Comparison of ENCODE assay signal across 13 mouse cellular contexts in the genomic region with DNA sequence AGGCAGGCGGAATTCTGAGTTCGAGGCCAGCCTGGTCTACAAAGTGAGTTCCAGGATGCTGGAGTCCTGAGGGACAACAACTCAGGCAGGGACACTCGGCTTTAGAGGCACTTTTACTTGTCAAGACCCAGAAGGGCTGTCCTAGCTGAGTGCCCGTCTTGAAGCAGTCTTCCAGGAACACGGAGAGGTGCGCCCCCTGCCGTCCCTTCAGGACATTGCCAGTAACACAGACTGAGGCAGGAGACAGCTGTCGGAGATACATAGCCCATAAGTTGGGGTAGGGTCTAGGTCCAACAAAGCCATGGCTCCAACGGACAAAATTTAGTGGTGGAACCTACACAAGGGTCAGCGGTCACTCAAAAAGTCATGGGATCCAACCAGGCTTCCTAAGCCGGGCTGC. TPM values are rescaled to one million over a fixed set of nuclear protein-coding genes. Genes with fewer than 3 reads are reported as not detected.
A peak's percentile ranks its signal among the peaks of the same experiment; 100 is the strongest.
DNase-seq lines count a peak whose midpoint lies in the region; ATAC-seq lines count a peak whose summit lies in the region.
"Had no signal": no experiment of that assay in that cellular context is flagged by ENCODE, and none has a peak within 500 bp of the region (broad histone marks: within the 10 kb centered on the region; RNA-seq: fewer than 3 reads in every experiment).

No protein-coding gene starts in this region.

- peak; percentile 48 for DNase-seq in embryo, embryonic 10 days (ENCODE audit: low spot score)
- DNase-seq in embryo, embryonic 11 days, result no peak
- peak; percentile 17 for DNase-seq in retina, embryonic 14.5 days (ENCODE audit: low spot score)
- no peak for DNase-seq in retina, postnatal 1 day
- peak; percentile 53 for DNase-seq in testis, postnatal 10 days (ENCODE audit: low spot score)
- no peak for DNase-seq in heart, postnatal 4 days
- DNase-seq: adrenal gland, postnatal 10 days; layer of hippocampus, adult 9-11 months had no signal

- H3K27me3 ChIP-seq in forebrain, embryonic 15.5 days, result no peaks in the 10 kb centered on the region

- H3K9me3 ChIP-seq in forebrain, embryonic 15.5 days, result no peaks in the 10 kb centered on the region

- no peak overlapping the region for H3K9ac ChIP-seq in forebrain, embryonic 15.5 days (replicated peaks)
- H3K9ac ChIP-seq: hindbrain, embryonic 14.5 days had no signal

- H3K27ac ChIP-seq in forebrain, embryonic 15.5 days (replicated peaks), result no peak overlapping the region
- H3K27ac ChIP-seq: hindbrain, embryonic 14.5 days had no signal

- ATAC-seq in hematopoietic stem cell, adult 5-6 weeks (replicated peaks in 1 of 2; ENCODE audit: insufficient read depth in 1 of 2, low FRiP score in 2 of 2, low TSS enrichment in 1 of 2, low read depth in 1 of 2, poor library complexity in 2 of 2, severe bottlenecking in 2 of 2), result 0 out of 4 replicates have a peak, but pooled peaks have one; percentile 39 to 56
- no peak for ATAC-seq in forebrain, embryonic 15.5 days (replicated peaks)

- H3K4me2 ChIP-seq in forebrain, embryonic 15.5 days (replicated peaks), result no peak overlapping the region
- H3K4me2 ChIP-seq: hindbrain, embryonic 14.5 days had no signal

- no peaks in the 10 kb centered on the region for H3K4me1 ChIP-seq in forebrain, embryonic 15.5 days

- no peak overlapping the region for H3K4me3 ChIP-seq in forebrain, embryonic 15.5 days

- no peaks in the 10 kb centered on the region for H3K36me3 ChIP-seq in forebrain, embryonic 15.5 days

- 55% methylated on average over 11 of the region's 11 CpGs for WGBS in forebrain, embryonic 15.5 days

RNA-seq across cellular contexts. Expression of gene AU018091, which starts 29.9 kb away (rescaled TPM):
- not detected in 2 replicates for total RNA-seq in hematopoietic stem cell, adult 5-6 weeks (2017)
- total RNA-seq in heart, postnatal 4 days (2021), result not detected
- not detected in 2 replicates for polyA plus RNA-seq in forebrain, embryonic 15.5 days (2015; fragmentation: Nextera tagmentation; extraction: Ambion mirVana)
- total RNA-seq: adrenal gland, postnatal 10 days had no signal
- polyA plus RNA-seq: cortical plate, adult 2 months; hindbrain, embryonic 14.5 days; liver, embryonic 16.5 days had no signal

RNA-seq across cellular contexts. Expression of gene Nlrp12, which starts 50.7 kb away (rescaled TPM):
- 0.10 and 1.2 TPM in 2 replicates for total RNA-seq in hematopoietic stem cell, adult 5-6 weeks (2017)
- total RNA-seq in heart, postnatal 4 days (2021), result under 1 TPM; 0.07 TPM
- polyA plus RNA-seq in forebrain, embryonic 15.5 days (2015; fragmentation: Nextera tagmentation; extraction: Ambion mirVana), result not detected in 2 replicates

Comparison
In these comparisons a context has a peak if more than half of its experiments do, and no peak if none do; other contexts are left out.
1. DNase-seq: peak in embryo, embryonic 10 days (single experiment), retina, embryonic 14.5 days (single experiment) and testis, postnatal 10 days (single experiment); none in embryo, embryonic 11 days (single experiment), retina, postnatal 1 day (single experiment) and heart, postnatal 4 days (single experiment).